In the genomic region with DNA sequence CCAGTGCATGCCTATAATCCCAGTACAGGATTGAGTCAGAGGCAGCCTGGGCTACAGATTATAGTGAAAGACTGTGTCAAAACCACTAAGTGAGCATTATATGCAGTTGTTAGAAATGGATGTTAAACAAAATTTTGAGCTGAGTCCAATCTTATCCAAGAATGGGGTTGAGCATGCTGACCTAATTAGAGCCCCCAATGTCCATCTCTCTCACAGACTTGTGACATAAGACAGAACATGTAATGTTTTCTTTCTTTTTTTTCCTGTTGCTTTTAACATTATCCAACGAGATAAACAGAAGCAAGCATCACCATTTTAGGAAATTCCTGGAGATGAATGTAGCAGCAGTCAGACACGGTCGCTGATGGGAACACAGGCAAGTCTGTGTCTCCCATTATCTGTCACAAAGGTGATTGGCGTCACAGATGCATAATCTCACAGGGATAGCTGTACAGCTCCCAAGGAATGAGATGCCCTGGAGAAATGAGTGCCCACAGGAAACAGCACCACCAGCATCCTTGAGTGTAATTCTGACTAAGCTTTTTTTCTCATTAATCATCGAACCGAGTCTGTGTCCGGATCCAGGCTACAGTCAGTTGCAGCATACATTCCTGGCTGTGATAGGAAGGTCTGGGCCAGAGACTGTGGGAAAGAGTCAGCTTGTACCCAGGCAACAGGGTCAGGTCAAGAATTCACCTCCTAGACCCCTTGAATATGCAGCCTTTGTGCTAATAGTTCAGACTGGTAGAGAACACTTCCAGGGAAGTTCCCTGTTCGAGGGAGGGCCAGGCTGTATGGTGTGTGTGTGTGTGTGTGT, we compare ENCODE assay signal across 10 mouse cellular contexts.
DNase-seq lines count a peak whose midpoint lies in the region; ATAC-seq and TF ChIP-seq lines count a peak whose summit lies in the region.
"Had no signal": no experiment of that assay in that cellular context is flagged by ENCODE, and none has a peak within 500 bp of the region (broad histone marks: within the 10 kb centered on the region; RNA-seq: fewer than 3 reads in every experiment).

No protein-coding gene starts in this region.

- no peak for TF ChIP-seq CTCF in kidney, adult 2 months (conservative IDR thresholded peaks at IDR 0.05; ENCODE audit: insufficient read depth, insufficient read length, low read depth, low read length)
- no peak for TF ChIP-seq CTCF in lung, postnatal 0 days (IDR thresholded peaks at IDR 0.05)

- ATAC-seq in kidney, embryonic 14.5 days (ENCODE audit: low FRiP score, low TSS enrichment) = no peak
- ATAC-seq in hindbrain, embryonic 12.5 days (ENCODE audit: low FRiP score) = peak; percentile 69
- peak; percentile 70 for ATAC-seq in lung, postnatal 0 days
- no peak for ATAC-seq in monocyte, adult 5-6 weeks (replicated peaks; ENCODE audit: insufficient number of reproducible peaks, low FRiP score, low TSS enrichment, poor library complexity, severe bottlenecking)

- no peak overlapping the region for H3K4me3 ChIP-seq in kidney, adult 2 months (ENCODE audit: insufficient read depth, low read depth, low read length)
- no peak overlapping the region for H3K4me3 ChIP-seq in kidney, embryonic 14.5 days (ENCODE audit: low read length)
- H3K4me3 ChIP-seq in hindbrain, embryonic 12.5 days = no peak overlapping the region
- no peak overlapping the region for H3K4me3 ChIP-seq in lung, postnatal 0 days (ENCODE audit: low read depth, low read length)
- H3K4me3 ChIP-seq: neural tube, embryonic 12.5 days had no signal

- intact Hi-C loops in left cerebral cortex, postnatal 4 days (cut with DNase I) = no loop called here

- peak; percentile 53 for DNase-seq in kidney, adult 2 months
- peak; percentile 48 for DNase-seq in adrenal gland, postnatal 14 days
- DNase-seq in lung, postnatal 0 days (ENCODE audit: low spot score) = peak; percentile 50
- DNase-seq in cerebellum, postnatal 14 days = no peak
- DNase-seq in left cerebral cortex, postnatal 4 days = no peak
- DNase-seq: cerebellum, adult 2 months had no signal

- H3K36me3 ChIP-seq in kidney, adult 2 months (ENCODE audit: control insufficient read depth, insufficient read depth, low read length) = no peaks in the 10 kb centered on the region
- H3K36me3 ChIP-seq in kidney, embryonic 14.5 days (ENCODE audit: control insufficient read depth, insufficient read depth, low read length) = no peaks in the 10 kb centered on the region
- H3K36me3 ChIP-seq in hindbrain, embryonic 12.5 days = no peaks in the 10 kb centered on the region
- no peaks in the 10 kb centered on the region for H3K36me3 ChIP-seq in lung, postnatal 0 days (ENCODE audit: insufficient read depth, low read length)
- H3K36me3 ChIP-seq: neural tube, embryonic 12.5 days had no signal

- TF ChIP-seq POLR2A in kidney, adult 2 months (IDR thresholded peaks at IDR 0.05; ENCODE audit: low read depth, low read length) = no peak

- WGBS in kidney, adult 2 months = 47% methylated on average over 8 of the region's 8 CpGs
- 51% methylated on average over 8 of the region's 8 CpGs for WGBS in kidney, embryonic 14.5 days
- WGBS in hindbrain, embryonic 12.5 days = 24% methylated on average over 8 of the region's 8 CpGs
- WGBS in lung, postnatal 0 days = 33% methylated on average over 8 of the region's 8 CpGs

- no peaks in the 10 kb centered on the region for H3K9me3 ChIP-seq in kidney, embryonic 14.5 days (ENCODE audit: control insufficient read depth, low read length)
- no peaks in the 10 kb centered on the region for H3K9me3 ChIP-seq in hindbrain, embryonic 12.5 days (replicated peaks)
- H3K9me3 ChIP-seq in lung, postnatal 0 days (ENCODE audit: low read length) = no peaks in the 10 kb centered on the region
- H3K9me3 ChIP-seq: neural tube, embryonic 12.5 days had no signal

- no peak overlapping the region for H3K27ac ChIP-seq in kidney, adult 2 months (ENCODE audit: insufficient read depth, low read depth, low read length)
- no peak overlapping the region; the same call in 1 of the 2 replicates for H3K27ac ChIP-seq in kidney, embryonic 14.5 days (ENCODE audit: low read depth, low read length)
- H3K27ac ChIP-seq in hindbrain, embryonic 12.5 days = no peak overlapping the region
- no peak overlapping the region for H3K27ac ChIP-seq in lung, postnatal 0 days (ENCODE audit: low read length)
- H3K27ac ChIP-seq: neural tube, embryonic 12.5 days had no signal

- no peak overlapping the region for H3K9ac ChIP-seq in kidney, embryonic 14.5 days (ENCODE audit: low read depth, low read length)
- H3K9ac ChIP-seq in hindbrain, embryonic 12.5 days = no peak overlapping the region
- no peak overlapping the region for H3K9ac ChIP-seq in lung, postnatal 0 days (replicated peaks; ENCODE audit: low read depth)
- H3K9ac ChIP-seq: neural tube, embryonic 12.5 days had no signal

- TF ChIP-seq EP300 in lung, postnatal 0 days (IDR thresholded peaks at IDR 0.05) = no peak

- no peak overlapping the region for H3K4me2 ChIP-seq in kidney, embryonic 14.5 days (replicated peaks; ENCODE audit: low read depth, low read length)
- H3K4me2 ChIP-seq in hindbrain, embryonic 12.5 days (replicated peaks) = no peak overlapping the region
- no peak overlapping the region for H3K4me2 ChIP-seq in lung, postnatal 0 days (replicated peaks; ENCODE audit: low read depth, low read length)
- H3K4me2 ChIP-seq: neural tube, embryonic 12.5 days had no signal

- no peaks in the 10 kb centered on the region for H3K27me3 ChIP-seq in kidney, adult 2 months (replicated peaks; ENCODE audit: control insufficient read depth, insufficient read depth, low read length)
- no peaks in the 10 kb centered on the region for H3K27me3 ChIP-seq in kidney, embryonic 14.5 days (ENCODE audit: control insufficient read depth, insufficient read depth, low read length)
- H3K27me3 ChIP-seq in hindbrain, embryonic 12.5 days = no peaks in the 10 kb centered on the region
- H3K27me3 ChIP-seq in lung, postnatal 0 days (replicated peaks; ENCODE audit: insufficient read depth, low read length) = no peaks in the 10 kb centered on the region
- H3K27me3 ChIP-seq: neural tube, embryonic 12.5 days had no signal

- H3K4me1 ChIP-seq in kidney, adult 2 months (ENCODE audit: control insufficient read depth, insufficient read depth, low read length) = peaks cover 2% of the 10 kb centered on the region; the same call in 1 of the 2 replicates
- H3K4me1 ChIP-seq in kidney, embryonic 14.5 days (ENCODE audit: control insufficient read depth, insufficient read depth, low read length) = peaks cover 4% of the 10 kb centered on the region; the same call in 1 of the 2 replicates
- H3K4me1 ChIP-seq in hindbrain, embryonic 12.5 days = 0 out of 2 replicates have a peak, but pooled peaks cover 8% of the 10 kb centered on the region
- no peaks in the 10 kb centered on the region for H3K4me1 ChIP-seq in lung, postnatal 0 days (ENCODE audit: insufficient read depth, low read depth, low read length)

Comparison
In these comparisons a context has a peak if more than half of its experiments do, and no peak if none do; other contexts are left out.
1. DNase-seq: peak in kidney, adult 2 months (single experiment), adrenal gland, postnatal 14 days (single experiment) and lung, postnatal 0 days (single experiment); none in cerebellum, postnatal 14 days (0 of 2) and left cerebral cortex, postnatal 4 days (single experiment).
2. ATAC-seq: peak in hindbrain, embryonic 12.5 days (single experiment) and lung, postnatal 0 days (single experiment); none in kidney, embryonic 14.5 days (single experiment) and monocyte, adult 5-6 weeks (single experiment).